Mouse (Mus musculus) left cerebral cortex, postnatal 10 days (tissue): ENCODE results near the gene Hk1. TPM values are rescaled to one million over a fixed set of nuclear protein-coding genes. Genes with fewer than 3 reads are reported as not detected.
A peak's percentile ranks its signal among the peaks of the same experiment; 100 is the strongest.

ENCODE experiments used
- DNase-seq, 2 experiments: peaks; one replicate each; pipeline ENCODE4 v3.0.0; 2021 to 2022; ENCODE audit warnings: low spot score in 2 of 2, mixed read lengths in 1 of 2; ENCODE audit errors: extremely low spot score in 1 of 2
- intact Hi-C: fragments of 180-260 bp; cut with DNase I; formaldehyde crosslinking; loops from one replicate; pipeline ENCODE4 v1.15.1; 2025
- total RNA-seq, 2 experiments: library from RNA; stranded (reverse); gene quantifications; 2 replicates each; pipeline ENCODE4 v1.2.3; 2021

The Hk1 gene
- total RNA-seq, 2 experiments from 2014 or later = 309 to 314 TPM

DNA sequence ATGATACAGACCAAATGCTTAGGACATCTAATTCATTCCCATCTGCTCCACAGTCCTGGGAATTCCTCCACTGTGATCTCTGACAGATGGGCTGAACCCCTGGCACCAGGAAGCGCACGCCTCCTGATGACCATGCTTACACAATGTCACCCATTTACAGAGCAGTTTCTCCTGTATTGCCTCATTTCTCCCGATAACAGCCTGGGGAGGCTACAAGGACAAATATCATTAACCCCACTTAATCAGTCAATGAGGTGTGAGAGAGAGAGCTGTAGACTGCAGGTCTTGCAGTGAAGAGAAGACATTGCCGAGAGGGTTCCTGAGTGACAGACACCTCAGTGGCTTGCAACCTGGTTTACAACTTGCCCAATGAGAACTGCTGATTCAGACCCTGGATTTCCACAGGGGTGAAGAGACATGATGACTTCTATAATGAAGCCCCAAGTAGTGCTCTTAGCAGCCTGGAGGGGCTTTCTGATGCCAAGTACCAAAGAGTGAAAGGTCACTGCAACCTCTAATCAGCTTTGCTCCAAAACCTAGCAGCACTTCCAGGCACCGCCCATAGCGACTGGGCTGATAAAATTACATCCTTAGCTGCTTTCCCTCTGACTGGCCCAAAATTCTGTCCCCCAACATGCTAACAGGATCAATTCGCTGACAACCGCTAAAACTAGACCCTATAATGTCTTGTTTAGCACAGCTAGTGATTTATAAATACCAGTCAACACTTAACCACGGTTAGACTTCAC lies 35.5 kb downstream of the Hk1 start:
- DNase-seq = no peak
- intact Hi-C loops = loop anchor here (5.0 kb wide), 1 partner anchor 63 kb away; no protein-coding TSS in a partner anchor

DNA sequence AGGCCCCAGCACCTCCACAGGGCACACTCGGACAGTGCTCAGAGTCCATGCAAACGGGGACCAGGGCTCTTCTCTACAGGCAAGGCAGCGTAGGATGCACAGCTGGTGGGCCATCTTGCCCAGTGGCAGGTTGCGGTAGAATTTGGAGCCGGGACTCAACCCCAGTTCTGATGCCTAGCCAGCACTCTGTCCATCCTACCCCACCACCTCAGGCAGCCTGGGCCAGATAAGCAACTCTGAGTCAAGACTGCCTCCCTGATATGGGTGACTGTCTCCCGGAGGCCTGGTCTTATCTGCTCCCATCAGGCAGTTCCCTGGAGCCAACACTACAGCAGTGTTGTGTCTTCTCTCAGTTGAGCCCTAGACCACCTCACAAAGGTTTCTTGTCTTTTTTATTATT lies 37.2 kb downstream of the Hk1 start:
- intact Hi-C loops = loop anchor here (5.0 kb wide), 1 partner anchor 65 kb away; no protein-coding TSS in a partner anchor
- no peak for DNase-seq

DNA sequence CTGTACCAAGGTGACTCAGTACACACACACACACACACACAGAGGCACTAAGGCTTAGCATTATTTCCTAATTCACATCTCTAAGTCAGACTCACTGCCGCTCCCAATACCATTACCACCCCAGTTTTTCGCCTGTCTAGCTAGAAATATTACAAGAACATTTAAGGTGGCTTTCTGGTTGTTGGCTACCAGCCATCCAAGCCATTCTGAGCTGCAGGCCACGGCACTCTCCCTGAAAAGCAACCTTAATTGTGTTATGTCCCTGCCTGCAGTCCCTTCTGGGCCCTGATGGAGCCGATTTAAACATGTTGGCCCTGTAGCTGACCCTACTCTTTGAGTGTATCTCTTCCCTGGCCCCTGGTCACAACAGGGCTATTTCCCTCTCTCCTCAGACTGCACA lies 37.8 kb downstream of the Hk1 start:
- no peak for DNase-seq
- intact Hi-C loops = loop anchor here (5.0 kb wide), 1 partner anchor 65 kb away; no protein-coding TSS in a partner anchor

DNA sequence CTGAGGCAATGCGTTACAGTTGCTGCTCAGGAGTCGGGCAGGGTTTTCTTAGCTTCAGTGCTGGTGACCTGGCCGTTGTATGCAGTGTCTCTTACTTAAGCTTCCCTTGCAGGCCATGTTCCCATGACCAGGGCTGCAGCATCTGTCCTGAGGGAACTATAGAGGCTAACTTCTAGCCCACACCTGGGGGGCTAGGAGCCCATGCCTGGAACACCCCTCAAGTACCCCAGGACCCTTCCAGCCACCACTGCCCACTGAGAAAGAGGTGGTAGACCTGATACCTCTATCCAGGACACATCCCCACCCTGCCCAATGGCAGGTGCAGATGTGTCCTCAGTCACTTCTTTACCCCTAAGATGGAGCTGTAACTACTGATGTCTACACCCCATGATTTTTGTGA lies 38.7 kb downstream of the Hk1 start:
- DNase-seq = no peak
- intact Hi-C loops = loop anchor here (5.0 kb wide), 1 partner anchor 66 kb away; no protein-coding TSS in a partner anchor

DNA sequence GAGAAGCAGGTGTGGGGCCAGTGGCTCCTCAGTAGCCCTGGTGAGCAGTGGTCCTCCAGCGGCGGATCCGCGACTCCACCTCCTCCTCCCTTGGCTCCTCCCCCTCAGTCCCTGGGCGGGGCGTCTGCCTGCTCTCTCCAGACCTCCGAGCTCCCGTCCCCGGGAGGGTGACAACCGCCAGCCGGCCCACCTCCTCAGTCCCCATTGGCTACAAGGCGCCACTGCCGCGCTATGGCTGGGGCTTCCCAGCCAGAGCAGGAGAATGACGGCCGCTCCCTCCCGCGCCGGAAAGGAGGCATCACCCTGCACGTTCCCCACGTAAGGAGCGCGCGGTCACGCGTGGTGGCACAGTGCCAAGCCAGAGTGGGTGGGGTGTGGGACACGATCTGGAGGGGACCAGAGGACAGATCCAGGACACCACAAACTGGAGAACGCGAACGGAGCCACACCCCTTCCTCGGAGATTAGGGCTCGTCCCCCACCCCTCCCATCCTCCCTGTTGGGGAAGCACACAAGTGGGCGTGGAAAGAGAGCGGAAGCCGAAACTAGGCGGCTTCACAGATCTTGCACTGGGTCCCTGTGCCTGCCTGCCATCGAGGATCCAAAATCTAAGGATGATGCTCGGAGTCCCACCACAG lies 39.5 kb downstream of the Hk1 start:
- intact Hi-C loops = loop anchor here (5.0 kb wide), 1 partner anchor 67 kb away; no protein-coding TSS in a partner anchor
- DNase-seq = peak; percentile 96 to 99

DNA sequence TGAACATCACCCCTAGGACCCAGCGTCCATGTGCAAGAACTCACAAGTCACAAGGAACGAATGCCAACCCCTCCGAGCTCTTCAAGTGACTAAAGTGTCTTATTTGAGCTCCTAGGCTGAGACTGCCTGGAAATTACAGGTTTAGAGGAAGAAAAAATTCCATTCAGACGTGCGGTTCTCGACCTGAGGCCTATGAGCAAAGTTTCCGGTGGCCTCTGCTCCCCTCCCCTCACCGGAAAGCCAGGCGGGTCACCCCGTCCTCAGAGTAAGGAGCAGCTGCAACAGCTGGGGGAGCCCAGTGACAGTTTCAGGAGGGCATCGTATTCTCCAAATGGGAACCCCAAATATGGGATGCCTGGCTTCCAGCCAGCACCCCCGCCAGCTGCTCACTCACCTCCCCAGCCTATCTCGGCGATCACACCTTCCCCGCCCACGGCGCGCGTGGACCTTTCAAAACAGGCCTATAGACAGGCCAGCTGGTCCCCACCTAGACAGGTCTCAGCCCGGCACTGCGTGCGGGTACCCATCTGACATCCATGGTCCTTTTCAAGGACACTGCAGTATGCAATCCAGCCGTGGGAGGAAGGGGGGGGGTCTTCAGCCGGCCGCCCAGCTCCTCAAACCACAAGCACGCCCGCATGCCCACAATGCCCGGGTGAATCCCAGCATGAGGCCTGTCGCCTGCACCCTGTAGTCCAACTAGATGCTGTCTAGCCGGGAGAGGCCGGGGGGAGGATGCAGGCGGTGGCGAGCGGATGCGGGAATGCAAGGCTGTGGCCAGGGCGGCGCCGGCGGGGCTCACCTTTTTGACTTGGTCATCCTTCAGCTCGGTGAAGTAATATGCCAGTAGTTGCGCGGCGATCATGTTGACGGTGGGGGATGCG lies 40.3 kb downstream of the Hk1 start:
- DNase-seq = peak; percentile 50 to 78
- intact Hi-C loops = loop anchor here (5.0 kb wide), 1 partner anchor 68 kb away; no protein-coding TSS in a partner anchor

DNA sequence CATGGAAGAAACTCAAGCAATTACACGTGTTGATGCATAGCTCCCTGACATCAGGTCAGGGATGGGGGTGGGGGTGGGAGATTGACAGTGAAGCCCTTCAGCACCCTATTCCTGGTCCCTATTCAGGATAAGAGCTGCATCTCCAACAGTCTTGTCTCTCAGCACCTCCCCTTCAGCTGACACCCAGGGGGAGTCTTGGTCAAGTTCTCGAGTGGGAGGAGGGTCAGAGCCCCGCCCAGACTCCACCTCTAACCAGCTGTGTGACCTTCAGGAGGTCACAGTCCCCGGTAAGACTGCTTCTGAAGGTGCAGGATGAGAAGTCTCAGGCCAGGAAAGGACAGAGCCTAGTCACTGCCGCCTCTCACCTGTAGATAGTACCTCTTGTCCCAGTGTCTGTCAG lies 41.1 kb downstream of the Hk1 start:
- intact Hi-C loops = no loop called here
- no peak for DNase-seq

DNA sequence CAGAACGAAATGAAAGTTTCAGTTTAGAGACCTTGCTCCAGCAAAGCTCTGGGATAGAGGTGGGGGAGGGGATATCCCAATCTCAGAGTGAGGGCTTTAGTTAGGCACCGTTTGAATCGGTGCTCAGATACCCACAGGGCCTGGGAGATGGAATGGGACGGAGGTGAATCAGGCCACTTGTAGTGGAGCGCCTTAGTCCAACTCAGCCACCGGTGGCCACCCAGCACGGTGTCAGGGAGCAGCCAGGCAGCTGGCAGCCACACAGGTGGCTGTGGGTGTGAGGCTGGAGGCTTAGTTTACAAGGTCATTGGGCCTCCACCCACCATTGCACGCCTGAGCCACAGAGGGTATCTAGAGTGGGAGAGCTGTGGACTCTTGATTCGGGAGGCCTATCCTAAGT lies 41.5 kb downstream of the Hk1 start:
- no peak for DNase-seq
- intact Hi-C loops = no loop called here

DNA sequence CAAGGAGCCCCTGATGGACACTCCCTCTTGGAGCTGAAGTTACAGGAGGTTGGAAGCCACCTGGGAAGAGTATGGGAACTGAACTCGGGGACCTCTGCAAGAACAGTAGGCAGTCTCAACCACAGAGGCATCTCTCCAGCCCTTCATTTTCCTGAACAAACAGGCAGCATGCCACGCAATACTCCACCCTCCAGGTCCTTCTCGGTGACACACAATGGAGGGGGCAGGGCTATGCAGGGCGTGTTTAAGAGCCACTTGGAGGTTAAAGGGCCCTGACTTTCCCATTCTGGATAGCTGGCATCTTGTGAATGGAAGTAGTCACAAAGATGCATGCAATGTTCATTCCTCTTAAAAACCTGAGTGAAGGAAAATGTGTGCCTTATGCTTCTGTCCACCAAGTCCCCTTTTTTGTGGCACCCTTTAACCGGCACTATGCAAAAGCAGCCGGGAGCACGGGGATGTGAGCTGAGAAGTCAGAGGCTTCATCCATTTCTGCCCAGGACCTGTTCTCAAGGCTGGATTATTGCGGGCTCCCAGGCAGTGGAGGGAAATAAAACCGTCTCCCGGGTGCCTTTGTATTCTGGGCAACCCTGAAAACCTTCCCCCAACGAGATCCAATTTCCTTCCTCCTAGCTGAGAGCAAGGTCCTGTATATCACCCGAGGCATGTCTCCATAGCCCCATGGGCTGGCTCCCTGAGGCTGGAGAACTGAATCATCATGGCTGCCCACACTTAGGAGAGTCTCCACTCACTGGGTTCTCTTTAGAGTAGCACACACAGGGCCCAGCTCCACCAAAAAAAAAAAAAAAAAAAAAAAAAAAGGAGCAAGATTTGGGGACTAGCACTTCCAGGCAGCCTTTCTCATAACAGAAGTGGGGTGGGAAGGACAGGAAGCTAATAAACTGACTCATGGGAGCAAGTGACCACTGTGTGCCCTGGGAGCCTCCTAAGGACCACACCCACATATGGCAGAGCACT lies 42.8 kb downstream of the Hk1 start:
- no peak for DNase-seq
- intact Hi-C loops = no loop called here

DNA sequence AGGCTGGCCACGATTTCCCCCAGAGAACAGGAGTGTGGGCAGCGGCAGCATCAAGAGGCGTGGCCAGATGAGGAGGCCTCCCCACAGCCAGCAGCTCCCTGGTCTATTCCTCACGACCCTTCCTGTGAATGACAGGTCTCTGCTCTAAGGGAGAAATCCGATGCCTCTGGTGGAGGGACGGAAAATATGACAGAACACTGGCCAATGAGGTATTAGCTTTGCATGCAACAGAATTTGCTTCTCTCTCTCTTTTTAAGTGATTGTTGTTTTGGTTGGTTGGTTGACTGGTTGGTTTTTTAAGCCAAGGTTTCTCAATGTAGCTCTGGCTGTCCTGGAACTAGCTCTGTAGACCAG lies 44.3 kb downstream of the Hk1 start:
- intact Hi-C loops = no loop called here
- DNase-seq = no peak

DNA sequence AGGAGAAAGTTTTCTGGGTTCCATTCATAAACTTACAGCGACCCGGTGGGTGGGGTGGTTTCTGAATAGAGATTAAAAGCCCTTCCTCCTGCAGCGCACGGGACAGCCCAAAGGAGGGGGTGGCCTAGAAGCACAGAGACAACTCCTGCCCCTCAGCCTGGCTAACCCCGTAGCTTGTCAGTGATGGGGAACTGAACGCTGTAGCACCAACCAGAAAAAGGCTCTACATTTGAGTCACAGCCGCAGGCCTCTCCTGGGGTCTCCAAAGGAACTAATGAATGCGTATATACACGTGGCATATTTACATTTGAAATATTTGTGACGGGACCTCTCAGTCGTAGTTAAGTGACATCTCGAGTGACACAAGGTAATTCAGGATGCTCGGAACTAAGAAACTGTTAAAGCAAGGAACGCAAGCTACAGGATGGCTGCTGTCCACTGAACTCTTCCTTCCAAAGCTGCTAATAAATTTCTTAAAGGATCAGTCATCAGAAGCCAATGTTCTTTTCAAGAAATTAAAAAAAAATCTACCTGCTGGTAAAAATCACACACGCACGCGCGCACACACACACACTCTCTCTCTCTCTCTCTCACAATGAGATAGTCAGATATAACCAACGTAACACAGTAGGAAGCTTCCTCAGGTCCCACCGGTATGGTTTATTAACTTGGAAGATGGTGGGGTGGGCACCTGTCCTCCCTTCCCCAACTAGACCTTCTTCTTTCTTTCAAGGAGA lies 44.9 kb downstream of the Hk1 start:
- intact Hi-C loops = no loop called here

DNA sequence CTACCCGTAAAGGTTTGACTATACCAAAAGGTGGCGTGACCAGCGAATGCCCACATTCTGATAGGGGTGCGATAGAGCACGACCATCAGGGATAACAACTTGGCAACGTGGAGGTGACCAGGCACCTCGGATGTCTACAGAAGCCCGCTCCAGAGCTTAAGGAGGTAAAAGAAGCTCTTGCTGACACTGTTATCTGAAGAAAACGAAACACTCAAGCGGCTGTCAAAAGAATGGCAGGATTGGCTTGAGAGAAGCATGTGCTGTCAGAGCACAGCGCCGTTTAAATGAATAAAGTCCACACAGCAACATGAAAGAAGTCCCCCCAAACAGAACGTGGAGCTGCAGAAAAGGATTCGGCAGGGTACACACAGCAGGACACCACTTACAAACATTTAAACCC lies 46.4 kb downstream of the Hk1 start:
- DNase-seq = no peak
- intact Hi-C loops = no loop called here

More for the DNA sequence above, 44.9 kb downstream of the Hk1 start:
- no peak for DNase-seq

DNA sequence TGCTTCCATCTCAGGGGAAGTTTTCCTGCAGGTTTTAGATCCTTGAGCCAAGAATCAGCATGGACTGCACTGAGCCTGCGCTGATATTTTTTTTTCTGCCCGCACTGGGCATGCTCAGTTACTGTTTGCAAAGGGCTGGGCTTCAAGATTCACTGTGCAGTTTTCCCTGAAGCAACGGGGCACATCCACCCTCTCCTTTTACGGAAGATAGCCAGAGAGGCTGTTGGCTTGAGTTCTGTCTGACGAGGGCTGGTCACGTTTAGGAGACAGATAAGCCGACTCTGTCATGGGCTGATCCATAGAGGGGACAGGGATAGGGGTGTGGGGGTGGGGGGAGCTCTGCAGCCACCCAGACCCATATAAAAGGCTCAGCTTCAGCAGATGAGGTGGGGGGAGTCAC lies 47.2 kb downstream of the Hk1 start:
- intact Hi-C loops = no loop called here
- peak; percentile 38 to 83 for DNase-seq

DNA sequence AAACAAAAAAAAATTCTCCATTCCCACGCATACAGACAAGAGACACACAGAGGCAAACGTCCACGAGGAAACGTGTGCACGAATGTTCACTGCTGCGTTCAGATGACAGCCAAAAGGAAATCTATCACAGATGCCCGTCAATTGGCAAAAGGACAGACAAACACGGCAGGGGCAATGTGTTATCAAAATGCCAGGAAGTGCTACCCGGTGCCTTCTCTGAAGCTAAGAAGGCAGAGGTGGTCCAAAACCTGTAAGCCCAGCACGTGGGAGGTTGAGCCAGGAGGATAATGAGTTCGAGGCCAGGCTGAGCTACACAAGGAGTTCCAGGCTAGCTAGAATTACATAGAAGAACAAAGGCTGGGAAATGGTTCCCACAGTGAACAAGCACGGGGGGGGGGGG lies 47.9 kb downstream of the Hk1 start:
- intact Hi-C loops = no loop called here
- DNase-seq = no peak

DNA sequence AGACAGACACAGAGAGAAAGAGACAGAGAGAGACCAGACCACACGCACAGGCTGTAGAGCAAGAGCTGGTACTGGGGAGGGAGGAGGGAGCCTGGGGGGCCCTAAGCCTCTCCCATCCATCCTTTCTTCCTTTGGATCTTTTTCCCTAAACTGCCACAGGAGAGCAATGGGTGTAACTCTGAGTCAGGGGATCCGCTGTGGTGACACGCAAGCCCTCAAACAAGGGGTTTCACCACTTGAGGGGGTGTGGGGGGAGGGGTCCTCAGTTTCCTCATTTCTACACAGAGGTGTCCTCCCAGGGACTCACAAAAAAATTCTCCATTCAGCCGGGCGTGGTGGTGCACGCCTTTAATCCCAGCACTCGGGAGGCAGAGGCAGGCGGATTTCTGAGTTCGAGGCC lies 48.4 kb downstream of the Hk1 start:
- no peak for DNase-seq
- intact Hi-C loops = no loop called here

DNA sequence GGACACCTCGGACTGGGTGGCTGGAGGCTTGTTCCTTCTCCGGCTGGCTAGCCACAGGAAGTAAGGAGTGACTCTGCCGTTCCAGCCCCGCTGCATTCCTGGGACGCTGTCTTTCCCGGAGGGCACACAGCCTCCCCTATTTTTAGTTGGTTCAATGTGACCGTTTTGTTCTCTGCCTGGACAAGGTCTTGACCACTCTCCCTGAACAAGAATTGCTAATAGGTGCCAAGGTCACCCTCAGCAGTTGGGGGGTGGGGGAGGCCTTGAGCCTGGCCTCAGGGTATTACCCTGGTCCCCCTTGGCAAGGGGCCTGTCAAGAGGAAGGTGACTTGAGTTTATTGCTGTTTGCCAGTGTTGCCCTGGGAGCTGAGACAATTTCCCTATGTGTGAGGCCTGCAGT lies 49.9 kb downstream of the Hk1 start:
- DNase-seq = no peak
- intact Hi-C loops = no loop called here

DNA sequence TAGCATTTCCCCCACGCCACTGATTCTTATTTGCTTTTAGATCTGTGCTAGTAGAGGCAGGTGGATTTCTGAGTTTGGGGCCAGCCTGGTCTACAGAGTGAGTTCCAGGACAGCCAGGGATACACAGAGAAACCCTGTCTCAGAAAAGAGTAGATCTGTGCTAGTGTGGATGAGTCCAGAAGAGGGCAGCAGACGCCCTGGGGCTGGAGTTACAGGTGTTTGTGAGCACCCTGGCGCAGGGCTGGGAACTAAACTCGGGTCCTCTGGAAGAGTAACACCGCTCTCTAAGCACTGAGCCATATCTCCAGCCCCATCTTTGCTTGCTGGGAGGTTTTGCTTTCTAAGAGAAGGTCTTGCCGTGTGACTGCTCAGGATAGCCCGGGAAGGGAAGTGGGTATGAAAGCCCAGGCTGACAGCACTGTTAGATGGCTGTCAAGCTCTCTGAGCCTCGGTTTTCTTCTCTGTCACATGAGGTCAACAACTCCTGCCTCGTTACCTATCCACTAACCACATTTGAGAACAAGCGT lies 50.8 kb downstream of the Hk1 start:
- intact Hi-C loops = no loop called here
- no peak for DNase-seq
